Mouse (Mus musculus) left cerebral cortex, adult 8-10 months (tissue): Measurements from ENCODE around the gene Gm2832. TPM values are rescaled to one million over a fixed set of nuclear protein-coding genes. Genes with fewer than 3 reads are reported as not detected.
"Not testable (repeated sequence)": the region's sequence is repeated elsewhere in the genome, so short reads cannot be mapped to it uniquely, and the experiment has no call there.

ENCODE experiments used
- DNase-seq, 2 experiments: peaks; one replicate each; pipeline ENCODE4 v3.0.0; 2022; ENCODE audit warnings: low spot score in 2 of 2
- total RNA-seq, 4 experiments: library from RNA; stranded (reverse); gene quantifications; 2 replicates each; pipeline ENCODE4 v1.2.4; 2022

Gene Gm2832
- total RNA-seq, result under 1 TPM in 2 of 4 experiments, not detected in 2; 0.59 to 0.63 TPM

DNA sequence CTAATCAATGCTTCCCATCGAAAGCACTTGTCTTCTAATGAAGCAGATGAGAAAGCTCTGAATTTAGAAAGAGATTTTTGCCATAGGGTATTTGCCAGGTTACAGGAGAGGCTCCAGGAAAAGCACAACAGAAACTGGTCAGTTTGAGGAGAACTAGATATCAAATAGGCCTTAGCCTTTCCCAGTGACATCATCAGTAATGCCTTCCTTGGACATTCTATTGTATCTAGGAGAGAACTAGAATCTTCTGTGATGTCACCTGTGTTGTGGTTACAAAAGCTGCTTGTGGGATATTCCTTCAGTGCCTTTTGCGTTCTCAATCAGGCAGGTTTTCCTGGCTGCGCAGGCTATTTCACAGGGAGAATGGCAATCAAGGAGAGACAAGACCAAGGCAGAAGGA is at the start of gene Gm2832:
Gm2832 (plus strand) TSS at position 301 of the 400 bp plus-strand sequence.
- DNase-seq, result not testable (repeated sequence)

DNA sequence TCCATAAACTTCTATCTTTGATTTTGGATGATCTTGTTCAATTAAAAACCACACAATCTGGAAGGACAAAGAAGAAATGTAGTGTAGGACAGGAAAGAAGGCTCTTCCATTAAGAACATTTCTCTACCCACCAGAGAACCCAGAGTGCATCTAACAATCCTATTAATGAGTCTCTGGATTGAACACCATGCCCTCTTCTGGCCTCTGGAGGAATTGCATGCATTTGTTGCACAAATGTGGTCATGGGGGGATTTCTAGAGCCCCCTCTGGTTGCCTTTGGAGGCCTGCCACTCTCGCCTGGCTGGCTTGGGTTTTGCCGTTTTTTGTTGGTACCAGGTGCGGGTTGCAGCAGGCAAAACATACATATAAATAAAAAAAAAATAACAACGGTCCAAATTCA is 15.3 kb upstream of the Gm2832 start:
- peak; percentile 25 to 44 for DNase-seq

DNA sequence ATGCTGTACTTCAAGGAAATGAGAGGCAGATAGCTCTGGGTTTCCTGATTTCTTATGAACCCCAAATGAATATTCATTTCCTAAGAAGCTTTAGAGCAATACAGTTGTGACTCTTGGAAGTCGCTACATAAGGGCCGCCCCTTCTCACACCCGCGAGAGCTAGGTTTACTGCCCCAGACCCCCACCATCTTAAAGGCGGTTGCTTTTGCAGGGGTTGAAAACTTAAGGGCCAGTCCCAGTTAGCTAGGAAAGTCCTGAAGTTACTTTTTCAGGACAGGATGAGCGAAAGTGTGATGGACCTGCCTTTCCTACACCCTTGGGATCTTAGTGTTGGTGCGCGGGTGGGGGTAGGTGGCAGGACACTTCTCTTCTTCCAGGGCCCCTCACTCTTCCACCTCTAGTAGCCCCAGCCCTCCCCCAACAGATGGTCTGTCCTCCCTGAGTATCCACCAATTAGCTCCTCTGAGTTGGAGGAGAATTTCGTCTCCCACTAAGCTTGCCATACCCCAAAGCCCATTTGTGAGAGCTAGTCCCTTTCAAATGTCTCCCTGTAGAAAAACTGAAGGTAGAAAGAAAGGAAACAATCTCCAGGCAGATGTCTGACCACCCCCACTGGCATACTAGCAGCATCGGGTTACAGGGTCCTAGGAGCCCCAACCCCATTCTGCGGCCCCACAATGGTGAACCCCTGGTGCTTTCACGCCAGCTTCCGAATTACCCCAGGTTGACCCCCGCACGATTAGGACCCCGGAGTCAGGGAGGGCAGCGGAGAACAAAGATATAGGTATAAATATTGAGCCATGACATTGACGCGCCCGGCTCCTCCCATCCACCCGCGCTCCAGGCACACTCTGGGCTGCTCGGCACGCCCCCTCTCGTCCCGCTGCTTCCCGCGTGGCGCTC is 14.5 kb upstream of the Gm2832 start:
- peak; percentile 49 to 60 for DNase-seq

DNA sequence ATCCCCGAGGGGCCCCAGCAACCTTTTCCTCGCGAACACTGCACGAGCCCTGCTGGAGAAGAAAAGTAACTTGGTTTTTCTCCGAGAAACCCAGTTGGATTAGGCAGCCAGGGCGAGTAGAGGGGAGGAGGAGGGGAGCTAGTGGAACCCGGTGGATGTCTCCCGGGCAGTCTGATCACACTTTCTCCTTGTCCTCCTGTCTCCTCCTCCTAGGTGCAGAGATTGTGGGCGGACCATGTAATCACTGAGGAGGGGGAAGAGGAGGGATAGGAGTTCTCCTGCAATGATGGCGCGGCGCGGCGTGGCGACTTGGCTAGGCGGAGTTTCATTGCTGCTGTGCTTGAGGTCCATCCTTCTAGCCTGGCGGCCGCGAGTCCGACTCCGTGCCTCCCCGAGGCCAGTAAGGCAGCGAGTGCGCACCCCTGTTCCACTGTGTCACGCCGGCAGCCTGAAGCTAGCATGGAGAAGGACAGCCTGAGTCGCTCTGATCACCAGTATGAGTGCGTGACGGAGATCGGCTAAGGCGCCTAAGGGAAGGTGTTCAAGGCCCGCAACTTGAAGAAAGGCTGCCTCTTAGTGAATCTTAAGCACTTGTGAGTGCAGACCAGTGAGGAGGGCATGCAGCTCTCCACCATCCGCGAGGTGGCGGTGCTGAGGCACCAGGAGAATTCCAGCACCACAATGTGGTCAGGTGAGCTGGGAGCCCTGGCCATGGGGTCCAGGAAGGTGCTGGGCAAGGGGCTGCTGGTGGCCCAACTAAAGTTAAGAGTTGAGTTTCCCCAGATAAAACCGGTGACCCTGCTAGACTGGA is 13.6 kb upstream of the Gm2832 start:
- peak; percentile 52 to 63 for DNase-seq

DNA sequence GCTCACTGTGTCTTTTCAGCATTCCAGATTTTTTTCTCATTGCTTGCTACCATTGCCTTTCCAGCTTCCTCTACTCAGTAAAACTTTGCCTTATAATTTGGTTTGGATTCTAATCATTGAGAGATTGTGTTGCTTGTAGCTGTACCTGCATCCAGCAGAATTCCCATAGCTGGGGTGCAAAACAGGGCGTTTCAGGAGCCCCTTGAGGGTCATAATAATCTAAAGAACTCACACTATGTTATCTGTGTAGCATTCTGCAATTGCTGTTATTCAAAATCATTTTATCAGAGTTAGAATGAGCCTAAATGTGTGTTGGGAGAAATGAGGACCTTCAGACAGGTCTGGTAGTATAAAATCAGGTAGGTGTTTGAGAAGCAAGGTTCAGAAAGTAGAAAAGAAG is 7.4 kb downstream of the Gm2832 start:
- not testable (repeated sequence) for DNase-seq

Other genes starting within 250 kb of the Gm2832 start
- gene Dydc2, start 209.6 kb upstream of the Gm2832 start, total RNA-seq, result 1 to 10 TPM in 2 of 4 experiments, under 1 TPM in 2; 0.78 to 1.3 (median 0.98) TPM
- gene Dydc1, start 205.9 kb upstream of the Gm2832 start, total RNA-seq, result not detected
- not detected for gene Mat1a, start 173.8 kb upstream of the Gm2832 start, total RNA-seq
- not detected for gene Sftpa1, start 147.0 kb upstream of the Gm2832 start, total RNA-seq
- gene Mbl1, start 127.3 kb upstream of the Gm2832 start, total RNA-seq, result not detected
- gene Sftpd, start 93.7 kb upstream of the Gm2832 start, total RNA-seq, result not detected
- 1 to 10 TPM in 1 of 4 experiments, not detected in 3; 1.3 TPM for gene Gm5798, start 69.8 kb downstream of the Gm2832 start, total RNA-seq
- gene Gm7945, start 107.6 kb downstream of the Gm2832 start, total RNA-seq, result not detected
- not detected for gene Gm6482, start 129.5 kb downstream of the Gm2832 start, total RNA-seq
- not detected for gene Gm7954, start 174.7 kb downstream of the Gm2832 start, total RNA-seq
- gene Gm3486, start 210.7 kb downstream of the Gm2832 start, total RNA-seq, result not detected